Mouse (Mus musculus) neural tube, embryonic 11.5 days (tissue): ENCODE data around the gene Zfp738. TPM values are rescaled to one million over a fixed set of nuclear protein-coding genes. Genes with fewer than 3 reads are reported as not detected.
"Not testable (repeated sequence)": the region's sequence is repeated elsewhere in the genome, so short reads cannot be mapped to it uniquely, and the experiment has no call there.

Experiments used
- ATAC-seq: fragments of 200-750 bp; cut with Nextera tagmentation; 2 replicates; pipeline ENCODE4 v1.8.0; 2017; ENCODE audit warnings: moderate number of reproducible peaks, mild to moderate bottlenecking, moderate TSS enrichment, moderate library complexity; ENCODE audit not compliant: insufficient read depth, low FRiP score, low TSS enrichment
- DNase-seq: peaks from one replicate; pipeline ENCODE4 v3.0.0-alpha.2; 2015; ENCODE audit warnings: low spot score
- H3K27ac ChIP-seq: fragments of 300-500 bp; sonication (generic); 2 replicates; pipeline ENCODE4 v1.5.1; 2014; ENCODE audit warnings: low read depth, mild to moderate bottlenecking, low read length
- H3K27me3 ChIP-seq: fragments of 300-500 bp; sonication (generic); 2 replicates; pipeline ENCODE4 v1.6.1; 2014; ENCODE audit warnings: mild to moderate bottlenecking, low read length, mixed read lengths; ENCODE audit not compliant: control insufficient read depth, insufficient read depth
- H3K36me3 ChIP-seq: fragments of 300-500 bp; sonication (generic); 2 replicates; pipeline ENCODE4 v1.6.1; 2014; ENCODE audit warnings: mild to moderate bottlenecking, low read length, moderate library complexity, mixed read lengths; ENCODE audit not compliant: control insufficient read depth, insufficient read depth
- H3K4me1 ChIP-seq: fragments of 300-500 bp; sonication (generic); 2 replicates; pipeline ENCODE4 v1.6.1; 2014; ENCODE audit warnings: low read length, mixed read lengths; ENCODE audit not compliant: control insufficient read depth, insufficient read depth
- H3K4me2 ChIP-seq: fragments of 300-500 bp; sonication (generic); 2 replicates; pipeline ENCODE4 v1.6.1; 2014; ENCODE audit warnings: low read depth, mild to moderate bottlenecking, moderate library complexity
- H3K4me3 ChIP-seq: fragments of 300-500 bp; sonication (generic); 2 replicates; pipeline ENCODE4 v1.5.1; 2014; ENCODE audit warnings: low read depth, low read length
- H3K9ac ChIP-seq: fragments of 300-500 bp; sonication (generic); 2 replicates; pipeline ENCODE4 v1.6.1; 2014; ENCODE audit warnings: mild to moderate bottlenecking, low read length
- H3K9me3 ChIP-seq: fragments of 300-500 bp; sonication (generic); 2 replicates; pipeline ENCODE4 v1.6.1; 2016; ENCODE audit warnings: low read length; ENCODE audit not compliant: control insufficient read depth
- WGBS: fragments of 180-500 bp; shearing (Covaris S2); extraction: QIAGEN DNeasy Blood & Tissue Kit; methylation state at CpG from one replicate; pipeline ENCODE4 v1.1.7; 2014; 5-methylcytosine and 5-hydroxymethylcytosine counted together
- polyA plus RNA-seq: library from polyadenylated mRNA; unstranded; fragments of >200 nt; fragmentation: Nextera tagmentation; extraction: Ambion mirVana; gene quantifications from 2 replicates; pipeline ENCODE4 v1.2.1, GENCODE M21; 2014

Zfp738 gene
- polyA plus RNA-seq, 1 experiment from 2014 or later = 13.6 TPM

GRCm38 (mm10) chr13:67682959-67683735 is 3.7 kb downstream of the Zfp738 start:
- Histone ChIP-seq H3K4me3 (peak overlapping the region; percentile 60), H3K4me2 (peak overlapping the region; percentile 64), H3K9ac (peak overlapping the region; percentile 77)
- not testable (repeated sequence) for H3K27ac ChIP-seq, H3K9me3 ChIP-seq, H3K4me1 ChIP-seq, H3K36me3 ChIP-seq, H3K27me3 ChIP-seq
- WGBS = 18% methylated on average over 16 of the region's 16 CpGs
- peak; percentile 100 for ATAC-seq
- peak; percentile 85 for DNase-seq

- no peaks in the 10 kb centered on the region for H3K27me3 ChIP-seq
- no peak overlapping the region for H3K9ac ChIP-seq
- DNase-seq = no peak
- H3K27ac ChIP-seq = no peak overlapping the region
- no peaks in the 10 kb centered on the region for H3K9me3 ChIP-seq
- WGBS = 97% methylated on average over 2 of the region's 2 CpGs
- no peak overlapping the region for H3K4me3 ChIP-seq
- H3K4me2 ChIP-seq = no peak overlapping the region
- no peaks in the 10 kb centered on the region for H3K36me3 ChIP-seq
- ATAC-seq = no peak
- no peaks in the 10 kb centered on the region for H3K4me1 ChIP-seq
Measured at GRCm38 (mm10) chr13:67674902-67675301, 12.0 kb downstream of the Zfp738 start.

DNA sequence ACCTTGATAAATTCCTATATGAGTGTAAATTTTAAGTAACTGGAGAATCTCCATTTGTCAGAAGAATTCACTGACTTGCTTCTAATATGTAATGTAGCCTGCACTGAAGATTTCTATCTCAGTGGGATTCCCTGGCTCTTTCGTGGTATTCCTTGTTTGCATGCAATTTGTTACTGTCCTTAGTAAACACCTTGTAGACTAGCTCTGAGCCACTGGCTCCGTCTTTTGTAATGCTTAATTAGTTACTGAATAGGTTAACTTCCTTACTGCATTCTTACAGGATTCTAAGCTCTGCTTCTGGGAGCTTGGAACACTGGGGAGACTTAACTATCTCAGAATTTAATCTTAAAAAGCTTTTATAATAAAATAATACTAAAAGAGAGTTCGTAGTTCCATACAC is 34.4 kb downstream of the Zfp738 start:
- WGBS = 46% methylated on average over 3 of the region's 3 CpGs
- Histone ChIP-seq H3K4me1 (no peaks in the 10 kb centered on the region), H3K4me2 (no peak overlapping the region), H3K9me3 (no peaks in the 10 kb centered on the region), H3K4me3 (no peak overlapping the region), H3K9ac (no peak overlapping the region), H3K36me3 (no peaks in the 10 kb centered on the region), H3K27me3 (no peaks in the 10 kb centered on the region), H3K27ac (no peak overlapping the region)
- no peak for ATAC-seq
- no peak for DNase-seq

GRCm38 (mm10) chr13:67637294-67638007 is 49.4 kb downstream of the Zfp738 start, which contains the start of the genes Gm49345 and Zfp729a:
TSS of gene Gm49345 (minus strand) at chr13:67637769.
TSS of gene Zfp729a (minus strand) at chr13:67637791.
- no peaks in the 10 kb centered on the region for H3K4me1 ChIP-seq
- H3K36me3 ChIP-seq = no peaks in the 10 kb centered on the region
- H3K9me3 ChIP-seq = no peaks in the 10 kb centered on the region
- DNase-seq (peak; percentile 81), ATAC-seq (peak; percentile 97)
- peak within 1 kb of the TSS; percentile 69 for H3K9ac ChIP-seq
- H3K4me2 ChIP-seq = peak within 1 kb of the TSS; percentile 41
- WGBS = under 1% methylated on average over 19 of the region's 19 CpGs
- peak within 1 kb of the TSS; percentile 83 for H3K4me3 ChIP-seq
- no peak within 1 kb of the TSS for H3K27ac ChIP-seq
- H3K27me3 ChIP-seq = no peaks in the 10 kb centered on the region

- WGBS = 92% methylated on average over 4 of the region's 4 CpGs
- Histone ChIP-seq H3K4me3 (no peak overlapping the region), H3K27ac (no peak overlapping the region), H3K9ac (no peak overlapping the region), H3K9me3 (no peaks in the 10 kb centered on the region), H3K4me2 (no peak overlapping the region), H3K36me3 (no peaks in the 10 kb centered on the region), H3K27me3 (no peaks in the 10 kb centered on the region), H3K4me1 (no peaks in the 10 kb centered on the region)
- no peak for ATAC-seq
- DNase-seq = no peak
Measured at GRCm38 (mm10) chr13:67610108-67610507, 76.8 kb downstream of the Zfp738 start.

GRCm38 (mm10) chr13:67609066-67609876 is 77.6 kb downstream of the Zfp738 start, which contains the start of gene Zfp729b:
TSS of gene Zfp729b (minus strand) at chr13:67609707.
- peak within 1 kb of the TSS; percentile 65 for H3K4me3 ChIP-seq
- H3K36me3 ChIP-seq = no peaks in the 10 kb centered on the region
- no peaks in the 10 kb centered on the region for H3K9me3 ChIP-seq
- WGBS = 4% methylated on average over 20 of the region's 20 CpGs
- ATAC-seq = peak; percentile 97
- H3K9ac ChIP-seq = peak within 1 kb of the TSS; percentile 72
- no peaks in the 10 kb centered on the region for H3K4me1 ChIP-seq
- DNase-seq = peak; percentile 87
- no peak within 1 kb of the TSS for H3K27ac ChIP-seq
- H3K27me3 ChIP-seq = no peaks in the 10 kb centered on the region
- H3K4me2 ChIP-seq = peak within 1 kb of the TSS; percentile 46

Other genes with a start within 250 kb of the Zfp738 start
- 6.3 and 7.9 TPM in 2 replicates for gene Zfp874a, start 235.4 kb downstream of the Zfp738 start, polyA plus RNA-seq
- 0.81 and 1.6 TPM in 2 replicates for gene Zfp874b, start 202.8 kb downstream of the Zfp738 start, polyA plus RNA-seq
- gene Zfp58, start 186.5 kb downstream of the Zfp738 start, polyA plus RNA-seq = 15.7 and 17.7 TPM in 2 replicates
- not detected in 2 replicates for gene Gm26965, start 160.9 kb downstream of the Zfp738 start, polyA plus RNA-seq
- gene Zfp87, start 160.9 kb downstream of the Zfp738 start, polyA plus RNA-seq = 34.2 and 34.3 TPM in 2 replicates
- gene Zfp748, start 133.2 kb downstream of the Zfp738 start, polyA plus RNA-seq = 15.9 and 21.7 TPM in 2 replicates
- 4.4 and 5.3 TPM in 2 replicates for gene Zfp729b, start 77.4 kb downstream of the Zfp738 start, polyA plus RNA-seq
- gene Gm49345, start 49.3 kb downstream of the Zfp738 start, polyA plus RNA-seq = not detected in 2 replicates
- gene Zfp729a, start 49.3 kb downstream of the Zfp738 start, polyA plus RNA-seq = 3.2 and 4.0 TPM in 2 replicates
- gene Zfp65, start 42.1 kb upstream of the Zfp738 start, polyA plus RNA-seq = 3.2 and 4.4 TPM in 2 replicates
- gene Zfp85, start 68.2 kb upstream of the Zfp738 start, polyA plus RNA-seq = 5.8 and 6.5 TPM in 2 replicates
- gene Zfp493, start 92.6 kb upstream of the Zfp738 start, polyA plus RNA-seq = 2.9 and 3.4 TPM in 2 replicates
- gene Zfp273, start 126.7 kb upstream of the Zfp738 start, polyA plus RNA-seq = 6.4 and 6.8 TPM in 2 replicates
- 2.1 and 3.5 TPM in 2 replicates for gene Gm10037, start 144.0 kb upstream of the Zfp738 start, polyA plus RNA-seq
- gene BC048507, start 176.3 kb upstream of the Zfp738 start, polyA plus RNA-seq = not detected in 2 replicates